Mouse (Mus musculus): ENCODE data around the gene Alox5ap. TPM values are rescaled to one million over a fixed set of nuclear protein-coding genes. Genes with fewer than 3 reads are reported as not detected.
A peak's percentile ranks its signal among the peaks of the same experiment; 100 is the strongest.

Gene Alox5ap
- 9.8 and 12.4 TPM in 2 replicates for polyA plus RNA-seq (2012; ENCODE audit: insufficient read depth, insufficient read length, missing spikeins)

- Histone ChIP-seq H3K27ac (replicated peaks; ENCODE audit: low read depth, low read length) (peak within 1 kb of the TSS; percentile 23), H3K4me1 (ENCODE audit: control insufficient read depth, insufficient read depth, insufficient read length, low read length) (no peaks in the 10 kb centered on the region), H3K4me3 (ENCODE audit: insufficient read depth, low read depth, low read length) (peak within 1 kb of the TSS; percentile 47)
Measured at GRCm38 (mm10) chr5:149264405-149264804, at the start of gene Alox5ap. Gene Alox5ap (plus strand): TSS chr5:149264767.

GRCm38 (mm10) chr5:149215540-149215939 is 49.0 kb upstream of the Alox5ap start:
- no peak overlapping the region for H3K27ac ChIP-seq (replicated peaks; ENCODE audit: low read depth, low read length)
- no peak overlapping the region for H3K4me3 ChIP-seq (ENCODE audit: insufficient read depth, low read depth, low read length)
- no peaks in the 10 kb centered on the region; the same call in 1 of the 2 replicates for H3K4me1 ChIP-seq (ENCODE audit: control insufficient read depth, insufficient read depth, insufficient read length, low read length)

- Histone ChIP-seq H3K4me3 (ENCODE audit: insufficient read depth, low read depth, low read length) (no peak overlapping the region), H3K4me1 (ENCODE audit: control insufficient read depth, insufficient read depth, insufficient read length, low read length) (no peaks in the 10 kb centered on the region), H3K27ac (replicated peaks; ENCODE audit: low read depth, low read length) (no peak overlapping the region)
Measured at GRCm38 (mm10) chr5:149217524-149218357, 46.8 kb upstream of the Alox5ap start.

- no peak overlapping the region for H3K4me3 ChIP-seq (ENCODE audit: insufficient read depth, low read depth, low read length)
- H3K4me1 ChIP-seq (ENCODE audit: control insufficient read depth, insufficient read depth, insufficient read length, low read length) = no peaks in the 10 kb centered on the region
- no peak overlapping the region for H3K27ac ChIP-seq (replicated peaks; ENCODE audit: low read depth, low read length)
Measured at GRCm38 (mm10) chr5:149219493-149219892, 45.1 kb upstream of the Alox5ap start.

GRCm38 (mm10) chr5:149221355-149221754 is 43.2 kb upstream of the Alox5ap start:
- Histone ChIP-seq H3K4me1 (ENCODE audit: control insufficient read depth, insufficient read depth, insufficient read length, low read length) (no peaks in the 10 kb centered on the region), H3K27ac (replicated peaks; ENCODE audit: low read depth, low read length) (no peak overlapping the region), H3K4me3 (ENCODE audit: insufficient read depth, low read depth, low read length) (no peak overlapping the region)

GRCm38 (mm10) chr5:149224666-149225065 is 39.9 kb upstream of the Alox5ap start:
- no peak overlapping the region for H3K27ac ChIP-seq (replicated peaks; ENCODE audit: low read depth, low read length)
- no peak overlapping the region for H3K4me3 ChIP-seq (ENCODE audit: insufficient read depth, low read depth, low read length)
- H3K4me1 ChIP-seq (ENCODE audit: control insufficient read depth, insufficient read depth, insufficient read length, low read length) = no peaks in the 10 kb centered on the region

GRCm38 (mm10) chr5:149228700-149229618 is 35.6 kb upstream of the Alox5ap start:
- Histone ChIP-seq H3K4me3 (ENCODE audit: insufficient read depth, low read depth, low read length) (peak overlapping the region; percentile 88), H3K27ac (replicated peaks; ENCODE audit: low read depth, low read length) (peak overlapping the region; percentile 95), H3K4me1 (ENCODE audit: control insufficient read depth, insufficient read depth, insufficient read length, low read length) (no peaks in the 10 kb centered on the region)

GRCm38 (mm10) chr5:149229619-149230339 is 34.8 kb upstream of the Alox5ap start:
- H3K27ac ChIP-seq (replicated peaks; ENCODE audit: low read depth, low read length) = peak overlapping the region; percentile 95
- no peaks in the 10 kb centered on the region for H3K4me1 ChIP-seq (ENCODE audit: control insufficient read depth, insufficient read depth, insufficient read length, low read length)
- peak overlapping the region; percentile 88 for H3K4me3 ChIP-seq (ENCODE audit: insufficient read depth, low read depth, low read length)

- Histone ChIP-seq H3K4me1 (ENCODE audit: control insufficient read depth, insufficient read depth, insufficient read length, low read length) (no peaks in the 10 kb centered on the region), H3K27ac (replicated peaks; ENCODE audit: low read depth, low read length) (no peak overlapping the region), H3K4me3 (ENCODE audit: insufficient read depth, low read depth, low read length) (no peak overlapping the region)
Measured at GRCm38 (mm10) chr5:149235002-149235401, 29.6 kb upstream of the Alox5ap start.

GRCm38 (mm10) chr5:149237221-149237950 is 27.2 kb upstream of the Alox5ap start:
- no peaks in the 10 kb centered on the region for H3K4me1 ChIP-seq (ENCODE audit: control insufficient read depth, insufficient read depth, insufficient read length, low read length)
- H3K4me3 ChIP-seq (ENCODE audit: insufficient read depth, low read depth, low read length) = no peak overlapping the region
- H3K27ac ChIP-seq (replicated peaks; ENCODE audit: low read depth, low read length) = no peak overlapping the region

GRCm38 (mm10) chr5:149242467-149242866 is 22.1 kb upstream of the Alox5ap start:
- Histone ChIP-seq H3K4me3 (ENCODE audit: insufficient read depth, low read depth, low read length) (no peak overlapping the region), H3K27ac (replicated peaks; ENCODE audit: low read depth, low read length) (no peak overlapping the region), H3K4me1 (ENCODE audit: control insufficient read depth, insufficient read depth, insufficient read length, low read length) (no peaks in the 10 kb centered on the region; the same call in 1 of the 2 replicates)

- no peaks in the 10 kb centered on the region; the same call in 1 of the 2 replicates for H3K4me1 ChIP-seq (ENCODE audit: control insufficient read depth, insufficient read depth, insufficient read length, low read length)
- H3K4me3 ChIP-seq (ENCODE audit: insufficient read depth, low read depth, low read length) = no peak overlapping the region
- H3K27ac ChIP-seq (replicated peaks; ENCODE audit: low read depth, low read length) = no peak overlapping the region
Measured at GRCm38 (mm10) chr5:149243053-149243452, 21.5 kb upstream of the Alox5ap start.

- Histone ChIP-seq H3K4me3 (ENCODE audit: insufficient read depth, low read depth, low read length) (peak overlapping the region; percentile 24), H3K27ac (replicated peaks; ENCODE audit: low read depth, low read length) (peak overlapping the region; percentile 60), H3K4me1 (ENCODE audit: control insufficient read depth, insufficient read depth, insufficient read length, low read length) (no peaks in the 10 kb centered on the region; the same call in 1 of the 2 replicates)
Measured at GRCm38 (mm10) chr5:149245391-149245964, 19.1 kb upstream of the Alox5ap start.

- Histone ChIP-seq H3K27ac (replicated peaks; ENCODE audit: low read depth, low read length) (peak overlapping the region; percentile 60), H3K4me1 (ENCODE audit: control insufficient read depth, insufficient read depth, insufficient read length, low read length) (no peaks in the 10 kb centered on the region; the same call in 1 of the 2 replicates), H3K4me3 (ENCODE audit: insufficient read depth, low read depth, low read length) (peak overlapping the region; percentile 24)
Measured at GRCm38 (mm10) chr5:149245965-149246470, 18.5 kb upstream of the Alox5ap start.
